Mouse (Mus musculus) kidney, embryonic 16.5 days (tissue): ENCODE measurements around the gene Csnk2a1. TPM values are rescaled to one million over a fixed set of nuclear protein-coding genes. Genes with fewer than 3 reads are reported as not detected.

Experiments
- ATAC-seq: fragments of 200-750 bp; cut with Nextera tagmentation; 2 replicates; pipeline ENCODE4 v1.8.0; 2017; ENCODE audit warnings: moderate TSS enrichment; ENCODE audit not compliant: low FRiP score, low TSS enrichment
- H3K27ac ChIP-seq: fragments of 300-500 bp; sonication (generic); 2 replicates; pipeline ENCODE4 v1.5.1; 2014; ENCODE audit warnings: low read length
- H3K27me3 ChIP-seq: fragments of 300-500 bp; sonication (generic); 2 replicates; pipeline ENCODE4 v1.6.1; 2014; ENCODE audit warnings: low read length, control low read depth, mixed read lengths; ENCODE audit not compliant: insufficient read depth
- H3K36me3 ChIP-seq: fragments of 300-500 bp; sonication (generic); 2 replicates; pipeline ENCODE4 v1.6.1; 2014; ENCODE audit warnings: low read length, control low read depth, mixed read lengths; ENCODE audit not compliant: insufficient read depth
- H3K4me1 ChIP-seq: fragments of 300-500 bp; sonication (generic); 2 replicates; pipeline ENCODE4 v1.6.1; 2014; ENCODE audit warnings: low read length, control low read depth, mixed read lengths; ENCODE audit not compliant: insufficient read depth
- H3K4me2 ChIP-seq: fragments of 300-500 bp; sonication (generic); replicated peaks from 2 replicates; pipeline ENCODE4 v1.6.1; 2014; ENCODE audit warnings: low read depth, low read length
- H3K4me3 ChIP-seq: fragments of 300-500 bp; sonication (generic); 2 replicates; pipeline ENCODE4 v1.5.1; 2014; ENCODE audit warnings: mild to moderate bottlenecking, low read length
- H3K9ac ChIP-seq: fragments of 300-500 bp; sonication (generic); replicated peaks from 2 replicates; pipeline ENCODE4 v1.6.1; 2014; ENCODE audit warnings: low read length
- H3K9me3 ChIP-seq: fragments of 300-500 bp; sonication (generic); 2 replicates; pipeline ENCODE4 v1.6.1; 2016; ENCODE audit warnings: low read length, control low read depth
- WGBS: fragments of 180-500 bp; shearing (Covaris S2); extraction: QIAGEN DNeasy Blood & Tissue Kit; methylation state at CpG from one replicate; pipeline ENCODE4 v1.1.7; 2014; 5-methylcytosine and 5-hydroxymethylcytosine counted together
- polyA plus RNA-seq: library from polyadenylated mRNA; unstranded; fragments of >200 nt; fragmentation: Nextera tagmentation; extraction: Ambion mirVana; gene quantifications from 2 replicates; pipeline ENCODE4 v1.2.1, GENCODE M21; 2015

The Csnk2a1 gene
- polyA plus RNA-seq, 1 experiment from 2014 or later, result 95.1 TPM

- Histone ChIP-seq H3K4me2 (no peak overlapping the region), H3K27ac (no peak overlapping the region), H3K4me3 (no peak overlapping the region), H3K9me3 (no peaks in the 10 kb centered on the region), H3K9ac (no peak overlapping the region), H3K27me3 (no peaks in the 10 kb centered on the region), H3K4me1 (no peaks in the 10 kb centered on the region), H3K36me3 (peaks cover 84% of the 10 kb centered on the region)
- 80% methylated on average over 7 of the region's 7 CpGs for WGBS
- ATAC-seq, result no peak
These were observed 86.4 kb downstream of the Csnk2a1 start for GRCm38 (mm10) chr2:152312996-152313395.

DNA sequence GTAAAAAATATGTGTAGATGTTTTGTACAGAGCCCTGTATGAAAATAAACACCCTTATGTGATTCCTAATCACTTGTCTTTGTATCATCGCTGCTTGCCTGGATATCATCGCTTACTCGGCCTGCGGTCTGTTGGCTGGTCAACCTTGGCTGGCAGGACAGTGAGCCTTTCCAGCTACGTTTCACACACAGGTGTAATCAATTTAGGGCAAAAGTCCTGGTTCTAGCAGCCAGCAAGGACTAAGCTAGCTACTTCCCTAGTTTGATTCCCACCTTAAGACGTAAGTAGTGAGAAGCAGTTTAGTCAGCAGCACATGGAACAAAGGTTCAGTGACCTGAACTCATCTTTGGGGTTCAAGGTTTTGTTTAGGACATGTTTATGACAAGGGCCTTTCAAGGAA lies 87.3 kb downstream of the Csnk2a1 start:
- Histone ChIP-seq H3K27me3 (no peaks in the 10 kb centered on the region), H3K4me3 (no peak overlapping the region), H3K36me3 (peaks cover 83% of the 10 kb centered on the region), H3K9ac (no peak overlapping the region), H3K27ac (no peak overlapping the region), H3K4me2 (no peak overlapping the region), H3K9me3 (no peaks in the 10 kb centered on the region), H3K4me1 (no peaks in the 10 kb centered on the region)
- WGBS, result 89% methylated on average over 6 of the region's 6 CpGs
- ATAC-seq, result no peak

- H3K4me3 ChIP-seq, result no peak overlapping the region
- ATAC-seq, result no peak
- H3K27ac ChIP-seq, result no peak overlapping the region
- H3K36me3 ChIP-seq, result peaks cover 65% of the 10 kb centered on the region
- no peak overlapping the region for H3K9ac ChIP-seq
- H3K4me1 ChIP-seq, result no peaks in the 10 kb centered on the region
- H3K9me3 ChIP-seq, result no peaks in the 10 kb centered on the region
- no peak overlapping the region for H3K4me2 ChIP-seq
- H3K27me3 ChIP-seq, result no peaks in the 10 kb centered on the region
- WGBS, result 83% methylated on average over 6 of the region's 6 CpGs
These were observed 90.4 kb downstream of the Csnk2a1 start for GRCm38 (mm10) chr2:152317054-152317453.

DNA sequence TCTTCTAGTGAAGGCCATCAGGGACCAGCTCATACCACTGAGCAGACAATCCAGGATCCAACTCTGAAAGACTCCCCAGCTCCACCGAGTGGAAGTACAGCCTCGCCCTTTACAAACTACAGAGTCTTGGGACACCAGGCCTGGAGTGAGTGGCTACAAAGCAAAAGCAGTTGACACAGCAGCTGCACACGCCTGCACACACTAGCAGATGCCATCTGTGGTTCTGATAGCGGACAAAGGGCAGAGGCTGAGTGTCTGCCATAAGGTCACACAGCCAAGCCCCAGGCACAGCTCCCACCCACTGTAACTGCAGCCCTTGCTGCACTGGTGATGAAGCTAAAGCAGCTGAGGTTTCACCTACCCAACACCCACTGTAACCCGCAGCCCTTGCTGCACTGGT lies 94.9 kb downstream of the Csnk2a1 start:
- 85% methylated on average over 5 of the region's 5 CpGs for WGBS
- H3K9ac ChIP-seq, result no peak overlapping the region
- no peaks in the 10 kb centered on the region for H3K27me3 ChIP-seq
- peaks cover 70% of the 10 kb centered on the region for H3K36me3 ChIP-seq
- no peak overlapping the region for H3K27ac ChIP-seq
- H3K4me2 ChIP-seq, result no peak overlapping the region
- ATAC-seq, result no peak
- H3K4me3 ChIP-seq, result no peak overlapping the region
- H3K4me1 ChIP-seq, result no peaks in the 10 kb centered on the region
- no peaks in the 10 kb centered on the region for H3K9me3 ChIP-seq

DNA sequence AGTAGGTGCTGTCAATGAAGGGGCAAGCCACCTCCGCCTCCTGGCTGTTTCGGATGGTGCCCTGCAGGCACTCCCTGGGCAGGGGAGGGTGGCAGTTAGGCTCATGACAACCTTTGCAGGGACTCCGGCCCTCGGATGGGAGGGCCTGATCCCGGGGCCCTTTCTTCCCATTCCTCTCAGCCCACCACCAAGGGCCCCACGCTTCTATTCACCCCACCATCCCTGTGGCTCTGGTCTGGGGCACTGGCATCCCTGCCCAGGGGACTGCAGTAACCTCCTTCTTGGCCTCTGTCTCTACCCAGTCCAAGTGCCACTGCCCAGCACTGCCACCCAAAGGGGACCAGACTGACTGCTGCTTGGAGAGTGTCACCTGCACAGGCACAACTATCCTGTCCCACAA lies 95.6 kb downstream of the Csnk2a1 start:
- H3K4me1 ChIP-seq, result no peaks in the 10 kb centered on the region
- H3K36me3 ChIP-seq, result peaks cover 65% of the 10 kb centered on the region
- H3K4me3 ChIP-seq, result no peak overlapping the region
- H3K9ac ChIP-seq, result no peak overlapping the region
- ATAC-seq, result no peak
- no peaks in the 10 kb centered on the region for H3K9me3 ChIP-seq
- no peak overlapping the region for H3K4me2 ChIP-seq
- no peaks in the 10 kb centered on the region for H3K27me3 ChIP-seq
- no peak overlapping the region for H3K27ac ChIP-seq
- WGBS, result 90% methylated on average over 6 of the region's 6 CpGs

- ATAC-seq, result no peak
- Histone ChIP-seq H3K36me3 (peaks cover 52% of the 10 kb centered on the region), H3K9ac (no peak overlapping the region), H3K9me3 (no peaks in the 10 kb centered on the region), H3K4me3 (no peak overlapping the region), H3K4me1 (no peaks in the 10 kb centered on the region), H3K4me2 (no peak overlapping the region), H3K27me3 (no peaks in the 10 kb centered on the region), H3K27ac (no peak overlapping the region)
- WGBS, result 92% methylated on average over 14 of the region's 14 CpGs
These were observed 97.3 kb downstream of the Csnk2a1 start for GRCm38 (mm10) chr2:152323971-152324370.

DNA sequence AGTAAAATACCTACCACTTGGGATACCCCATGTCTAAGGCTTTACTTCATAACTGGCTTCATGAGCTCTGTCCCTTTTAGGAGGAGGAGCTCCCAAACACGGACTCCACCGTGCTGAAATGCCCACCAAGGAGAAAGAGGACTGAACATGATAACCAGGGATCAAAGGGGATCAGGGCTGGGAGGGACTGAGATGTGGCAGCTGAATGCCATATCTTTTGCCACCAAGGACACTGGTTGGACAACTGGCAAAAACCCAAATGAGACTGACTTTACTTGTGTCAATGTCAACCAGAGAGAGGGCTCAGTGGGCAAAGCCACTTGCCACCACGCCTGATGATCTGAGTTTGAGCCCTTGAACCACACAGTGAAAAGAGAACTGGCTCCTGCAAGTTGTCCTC lies 98.2 kb downstream of the Csnk2a1 start:
- no peak overlapping the region for H3K27ac ChIP-seq
- H3K4me3 ChIP-seq, result no peak overlapping the region
- ATAC-seq, result no peak
- H3K9ac ChIP-seq, result no peak overlapping the region
- 90% methylated on average over 3 of the region's 3 CpGs for WGBS
- H3K9me3 ChIP-seq, result no peaks in the 10 kb centered on the region
- 0 out of 2 replicates have a peak, but pooled peaks cover 1% of the 10 kb centered on the region for H3K4me1 ChIP-seq
- no peak overlapping the region for H3K4me2 ChIP-seq
- no peaks in the 10 kb centered on the region for H3K27me3 ChIP-seq
- peaks cover 48% of the 10 kb centered on the region for H3K36me3 ChIP-seq

GRCm38 (mm10) chr2:152326157-152326556 lies 99.5 kb downstream of the Csnk2a1 start:
- WGBS, result 93% methylated on average over 13 of the region's 13 CpGs
- no peak for ATAC-seq
- peaks cover 44% of the 10 kb centered on the region for H3K36me3 ChIP-seq

GRCm38 (mm10) chr2:152326654-152327053 lies 100.0 kb downstream of the Csnk2a1 start:
- Histone ChIP-seq H3K9ac (no peak overlapping the region), H3K4me3 (no peak overlapping the region), H3K9me3 (no peaks in the 10 kb centered on the region), H3K4me1 (peaks cover 19% of the 10 kb centered on the region), H3K27me3 (no peaks in the 10 kb centered on the region), H3K36me3 (peaks cover 44% of the 10 kb centered on the region), H3K4me2 (no peak overlapping the region), H3K27ac (no peak overlapping the region)
- ATAC-seq, result no peak
- 85% methylated on average over 8 of the region's 8 CpGs for WGBS

More at GRCm38 (mm10) chr2:152326157-152326556, 99.5 kb downstream of the Csnk2a1 start:
- no peak overlapping the region for H3K4me2 ChIP-seq
- peaks cover 14% of the 10 kb centered on the region for H3K4me1 ChIP-seq
- no peaks in the 10 kb centered on the region for H3K27me3 ChIP-seq
- H3K9ac ChIP-seq, result no peak overlapping the region
- no peaks in the 10 kb centered on the region for H3K9me3 ChIP-seq
- H3K4me3 ChIP-seq, result no peak overlapping the region
- H3K27ac ChIP-seq, result no peak overlapping the region

DNA sequence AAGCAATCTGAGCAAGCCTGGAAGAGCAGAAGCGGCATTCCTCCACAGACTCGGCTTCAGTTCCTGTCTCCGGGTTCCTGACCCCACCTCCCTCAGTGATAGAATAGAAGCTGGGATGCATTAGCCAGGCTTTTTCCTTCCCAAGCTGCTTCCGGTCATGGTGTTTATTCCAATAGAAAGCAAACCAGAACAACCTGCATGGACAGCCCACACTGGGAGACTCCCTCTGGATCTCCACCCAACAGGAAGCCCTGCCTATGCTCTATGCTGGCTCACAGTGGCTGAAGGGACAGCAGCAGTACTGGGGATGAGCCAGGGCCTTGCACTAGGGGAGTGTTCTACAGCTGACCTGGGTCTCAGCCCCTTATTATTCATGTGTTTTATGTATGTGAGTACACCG lies 101.3 kb downstream of the Csnk2a1 start:
- no peak overlapping the region for H3K4me2 ChIP-seq
- peaks cover 23% of the 10 kb centered on the region for H3K4me1 ChIP-seq
- H3K4me3 ChIP-seq, result no peak overlapping the region
- no peak overlapping the region for H3K27ac ChIP-seq
- WGBS, result 58% methylated on average over 5 of the region's 5 CpGs
- no peak for ATAC-seq
- H3K9ac ChIP-seq, result no peak overlapping the region
- peaks cover 32% of the 10 kb centered on the region for H3K36me3 ChIP-seq
- H3K27me3 ChIP-seq, result no peaks in the 10 kb centered on the region
- no peaks in the 10 kb centered on the region for H3K9me3 ChIP-seq
